Mouse (Mus musculus) heart, adult 18-20 months (tissue): ENCODE results near the gene Nf2. TPM values are rescaled to one million over a fixed set of nuclear protein-coding genes. Genes with fewer than 3 reads are reported as not detected.

Source experiments
- DNase-seq, 2 experiments: peaks; one replicate each; pipeline ENCODE4 v3.0.0; 2021 to 2022; ENCODE audit warnings: mixed read lengths in 1 of 2
- long read RNA-seq, 2 experiments: library from polyadenylated mRNA; stranded (forward); transcript quantifications; one replicate each; pipeline ENCODE4 v2.0.0; 2021
- total RNA-seq, 2 experiments: library from RNA; stranded (reverse); gene quantifications; 2 replicates each; pipeline ENCODE4 v1.2.3; 2021

The Nf2 gene
- 10 to 100 TPM; 70.8 to 76.9 TPM for total RNA-seq
- long read RNA-seq, experiment 1, full-length matches to known transcripts, result 16 of 38 reads
- long read RNA-seq, experiment 1, partial matches to known transcripts, result 1 of 38 reads
- long read RNA-seq, experiment 1, other reads (novel, unspliced or antisense), result 21 of 38 reads
- long read RNA-seq, experiment 2, full-length matches to known transcripts, result 6 of 23 reads
- long read RNA-seq, experiment 2, partial matches to known transcripts, result 2 of 23 reads
- long read RNA-seq, experiment 2, other reads (novel, unspliced or antisense), result 15 of 23 reads

GRCm38 (mm10) chr11:4849258-4849943, at the start of gene Nf2:
Gene Nf2, minus strand, starts transcription at chr11:4849536.
- peak; percentile 98 to 100 for DNase-seq

- peak; percentile 86 to 89 for DNase-seq
Measured at GRCm38 (mm10) chr11:4894848-4895816, 45.8 kb upstream of the Nf2 start, which contains the start of gene Thoc5. Gene Thoc5, plus strand, starts transcription at chr11:4895320.

GRCm38 (mm10) chr11:4886987-4887386, 37.7 kb upstream of the Nf2 start:
- no peak for DNase-seq

GRCm38 (mm10) chr11:4885385-4885903, 36.1 kb upstream of the Nf2 start:
- DNase-seq, result peak; percentile 5 to 62

- DNase-seq, result peak in 1 of 2 experiments; percentile 20
Measured at GRCm38 (mm10) chr11:4882892-4883627, 33.7 kb upstream of the Nf2 start.

- DNase-seq, result no peak
Measured at GRCm38 (mm10) chr11:4881087-4881486, 31.8 kb upstream of the Nf2 start.

GRCm38 (mm10) chr11:4874551-4874950, 25.2 kb upstream of the Nf2 start:
- no peak for DNase-seq

- DNase-seq, result peak; percentile 59 to 66
Measured at GRCm38 (mm10) chr11:4873755-4874475, 24.6 kb upstream of the Nf2 start, which contains the start of gene Nipsnap1. Gene Nipsnap1, plus strand, starts transcription at chr11:4873951.

- peak; percentile 53 to 74 for DNase-seq
Measured at GRCm38 (mm10) chr11:4865645-4866251, 16.4 kb upstream of the Nf2 start.

- DNase-seq, result no peak
Measured at GRCm38 (mm10) chr11:4862730-4863129, 13.4 kb upstream of the Nf2 start.

GRCm38 (mm10) chr11:4861816-4862604, 12.7 kb upstream of the Nf2 start:
- DNase-seq, result no peak

GRCm38 (mm10) chr11:4860986-4861385, 11.7 kb upstream of the Nf2 start:
- no peak for DNase-seq

GRCm38 (mm10) chr11:4858416-4858815, 9.1 kb upstream of the Nf2 start:
- DNase-seq, result no peak

- no peak for DNase-seq
Measured at GRCm38 (mm10) chr11:4854181-4854580, 4.8 kb upstream of the Nf2 start.

GRCm38 (mm10) chr11:4853021-4853420, 3.7 kb upstream of the Nf2 start:
- no peak for DNase-seq

GRCm38 (mm10) chr11:4850404-4850803, 1.1 kb upstream of the Nf2 start:
- DNase-seq, result no peak

GRCm38 (mm10) chr11:4848483-4849248, 670 bp downstream of the Nf2 start:
- peak; percentile 37 to 63 for DNase-seq

GRCm38 (mm10) chr11:4840942-4841526, 8.3 kb downstream of the Nf2 start:
- no peak for DNase-seq
